Mouse (Mus musculus) adrenal gland, adult 18-20 months (tissue): ENCODE results near the gene Tmprss2. TPM values are rescaled to one million over a fixed set of nuclear protein-coding genes. Genes with fewer than 3 reads are reported as not detected.
A peak's percentile ranks its signal among the peaks of the same experiment; 100 is the strongest.
"Not testable (repeated sequence)": the region's sequence is repeated elsewhere in the genome, so short reads cannot be mapped to it uniquely, and the experiment has no call there.

Experiments
- DNase-seq, 2 experiments: peaks; one replicate each; pipeline ENCODE4 v3.0.0; 2021 to 2022; ENCODE audit warnings: low spot score in 2 of 2
- total RNA-seq, 2 experiments: library from RNA; stranded (reverse); gene quantifications; 1 replicate in 1 of 2; 2 replicates in 1 of 2; pipeline ENCODE4 v1.2.3; 2021

The Tmprss2 gene
- total RNA-seq, 2 experiments from 2014 or later = not detected

DNA sequence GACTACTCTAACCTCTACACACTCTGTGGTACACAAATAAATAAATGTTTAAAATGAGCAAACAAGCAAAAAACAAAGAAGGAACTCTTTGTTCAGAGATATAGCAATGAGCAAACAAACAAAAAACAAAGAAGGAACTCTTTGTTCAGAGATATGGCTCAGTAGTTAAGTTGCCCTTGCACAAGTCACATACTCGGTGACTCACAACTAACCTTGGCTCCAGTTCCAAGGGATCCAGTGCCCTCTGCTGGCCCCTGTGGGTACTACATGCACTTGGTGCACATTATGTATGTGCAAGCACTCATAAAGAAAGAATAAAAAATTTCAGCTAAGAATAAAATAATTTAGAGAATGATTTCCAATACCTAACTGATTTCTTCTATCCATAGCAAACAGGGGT lies 17.9 kb downstream of the Tmprss2 start:
- DNase-seq = peak; percentile 89 to 92

DNA sequence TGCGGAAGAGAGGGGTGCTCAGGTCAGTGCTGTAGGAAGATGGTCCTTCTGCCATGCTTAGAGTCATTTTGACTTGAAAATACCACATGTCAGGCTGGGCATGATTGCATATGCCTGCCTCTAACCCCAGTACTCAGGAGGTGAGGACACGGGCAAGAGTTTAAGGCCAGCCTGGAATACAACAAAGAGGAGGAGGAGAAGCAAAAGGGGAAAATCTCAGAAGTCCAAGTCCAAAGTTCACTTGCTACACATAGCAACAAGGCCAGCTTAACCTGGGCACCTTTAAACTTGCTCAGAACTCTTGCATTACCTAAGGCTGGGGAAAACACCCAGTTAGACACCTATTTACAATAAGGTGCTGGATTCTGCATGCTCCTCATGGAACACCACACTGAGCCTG lies 19.5 kb downstream of the Tmprss2 start:
- DNase-seq = no peak

DNA sequence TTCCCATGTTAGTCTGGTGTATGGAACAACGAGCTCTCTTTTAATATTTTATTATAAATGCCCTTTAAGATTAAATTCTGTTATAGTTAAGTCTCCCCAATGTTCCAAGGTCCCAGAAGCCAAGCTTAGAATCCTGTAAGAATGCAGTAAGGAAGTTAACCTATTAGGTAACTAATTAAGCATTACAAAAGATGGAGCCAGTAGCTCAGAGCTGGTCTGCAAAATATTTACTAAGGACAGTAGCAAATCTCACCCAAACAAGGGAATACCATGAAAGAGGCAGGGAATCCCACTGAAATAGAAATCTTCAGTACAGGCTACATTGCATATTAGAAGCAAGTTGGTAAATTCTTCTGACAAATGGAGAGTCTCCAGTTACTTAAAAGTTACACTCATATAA lies 28.1 kb downstream of the Tmprss2 start:
- DNase-seq = not testable (repeated sequence)

DNA sequence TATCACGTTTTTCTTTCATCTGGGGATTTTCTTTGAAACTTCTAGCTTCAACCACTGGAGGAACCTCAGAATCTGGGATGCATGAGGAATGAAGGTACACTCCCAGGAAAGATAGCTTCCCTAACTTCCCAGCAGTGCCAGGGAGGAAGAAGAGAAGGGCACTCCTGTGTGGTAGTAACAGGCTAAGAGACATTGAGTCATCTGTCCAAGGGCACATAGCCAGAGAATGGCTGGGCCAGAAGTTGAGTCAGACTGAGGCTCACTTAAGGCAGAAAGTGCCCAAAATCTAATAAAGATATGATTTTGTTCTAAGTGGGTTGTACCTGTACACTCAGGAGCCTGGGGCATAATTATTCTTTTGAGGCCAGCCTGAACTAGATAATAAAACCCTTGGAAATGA lies 41.6 kb downstream of the Tmprss2 start:
- DNase-seq = peak in 1 of 2 experiments; percentile 36

DNA sequence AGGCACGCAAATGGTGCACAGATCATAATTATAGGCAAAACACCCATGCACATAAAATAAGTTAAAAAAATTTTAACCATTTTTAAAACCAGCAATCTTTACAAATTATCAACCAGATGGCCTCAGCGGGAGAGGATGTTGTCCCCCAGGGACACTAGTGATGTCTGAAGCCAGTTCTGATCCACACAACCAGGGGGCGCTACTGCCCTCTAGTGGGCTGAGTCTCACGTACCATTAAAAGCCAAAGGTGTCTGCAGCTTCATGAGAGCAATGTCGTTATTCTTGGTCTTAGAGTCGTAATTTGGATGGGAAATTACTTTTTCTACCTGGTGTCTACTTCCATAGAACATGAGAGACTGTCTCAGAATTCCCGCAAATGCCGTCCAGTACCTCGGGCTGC lies 42.3 kb downstream of the Tmprss2 start:
- DNase-seq = peak; percentile 45 to 55

DNA sequence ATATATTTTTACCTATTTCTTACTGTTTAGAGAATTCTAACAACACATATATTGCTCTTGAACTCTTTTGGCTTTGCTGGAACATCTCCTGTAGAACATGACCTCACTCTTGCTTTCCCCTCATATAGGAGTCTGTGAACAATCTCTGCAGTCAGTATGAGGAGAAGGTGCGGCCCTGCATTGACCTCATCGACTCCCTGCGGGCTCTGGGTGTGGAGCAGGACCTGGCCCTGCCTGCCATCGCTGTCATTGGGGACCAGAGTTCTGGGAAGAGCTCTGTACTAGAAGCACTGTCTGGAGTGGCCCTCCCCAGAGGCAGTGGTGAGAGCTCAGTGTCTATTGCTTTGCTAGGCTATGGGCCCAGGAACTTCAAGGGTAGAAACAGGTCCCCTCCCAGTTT lies 66.7 kb downstream of the Tmprss2 start:
- no peak for DNase-seq

DNA sequence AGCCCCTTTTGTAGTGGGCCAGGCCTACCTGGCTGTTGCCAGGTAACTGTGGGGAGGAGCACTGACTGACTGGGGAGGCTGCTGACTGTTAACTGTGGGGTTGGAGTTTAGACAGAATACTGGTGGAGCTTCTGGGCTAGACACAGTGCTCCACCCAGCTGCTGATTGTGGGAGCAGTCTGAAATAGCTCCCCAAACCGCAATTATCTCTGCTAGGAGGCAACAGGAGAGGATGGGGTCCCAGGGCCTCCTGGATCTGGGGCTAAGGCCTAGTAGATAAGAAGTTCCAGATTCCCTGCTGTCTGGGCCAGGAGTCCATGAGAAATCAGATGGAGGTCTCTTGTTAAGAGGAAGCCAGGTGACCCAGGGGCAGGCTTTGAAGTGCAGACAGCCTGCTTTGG lies 74.1 kb downstream of the Tmprss2 start:
- no peak for DNase-seq

DNA sequence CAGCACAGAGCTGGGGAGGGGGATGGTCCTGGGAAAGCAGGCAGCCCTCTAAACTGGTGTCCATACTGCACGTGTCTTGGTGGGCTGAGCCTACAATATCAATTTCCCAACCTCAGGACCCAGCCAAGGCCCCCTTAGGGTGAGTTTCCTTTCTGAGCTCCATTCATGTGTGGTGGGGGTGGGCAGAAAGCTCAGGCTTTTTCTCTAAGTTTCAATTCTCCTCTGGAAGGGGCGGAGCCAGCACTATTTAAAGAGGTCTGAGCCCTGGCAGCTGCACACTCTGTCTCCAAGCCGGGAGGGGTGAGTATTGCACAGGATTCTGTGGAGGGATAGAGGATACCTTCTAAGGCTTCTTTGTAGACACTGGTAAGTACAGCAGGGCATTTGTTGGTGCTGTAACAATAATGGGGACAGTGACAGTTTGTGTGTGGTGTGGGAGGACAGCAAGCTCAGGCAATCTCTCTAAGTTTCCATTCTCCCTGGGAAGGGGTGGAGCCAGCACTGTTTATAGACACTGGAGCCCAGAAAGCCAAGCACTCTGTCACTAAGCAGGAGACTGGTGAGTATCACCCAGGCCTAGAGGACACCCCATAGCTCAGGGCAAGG lies 75.1 kb downstream of the Tmprss2 start:
- peak; percentile 32 to 45 for DNase-seq

DNA sequence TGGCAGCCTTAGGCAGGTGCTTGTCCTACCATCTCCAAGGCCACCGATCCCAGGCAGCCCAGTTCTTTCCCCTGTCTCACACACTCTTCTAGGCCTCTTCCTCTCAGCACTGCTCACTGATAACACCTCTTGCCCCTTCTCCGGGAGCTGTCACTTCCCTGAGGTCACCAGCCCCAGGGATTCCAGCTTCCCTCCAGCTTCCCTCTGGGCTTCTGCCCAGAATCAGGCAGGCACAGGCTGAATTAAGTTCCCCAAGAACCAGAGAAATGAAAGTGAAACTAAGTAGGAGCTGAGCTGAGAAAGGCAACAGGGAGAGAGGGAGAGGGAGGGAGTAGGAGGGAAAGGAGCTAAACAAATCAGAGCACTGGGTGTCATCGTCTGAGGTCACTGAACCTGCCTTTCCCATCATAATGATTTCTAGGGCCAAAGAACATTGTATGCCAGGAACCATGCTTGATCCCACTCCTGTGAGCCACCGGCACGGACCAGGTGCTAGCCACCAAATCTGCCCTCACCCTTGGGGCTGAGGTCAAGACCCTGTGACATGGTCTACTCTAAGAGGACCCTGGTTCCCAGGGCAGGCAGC lies 76.0 kb downstream of the Tmprss2 start:
- peak; percentile 41 to 44 for DNase-seq

DNA sequence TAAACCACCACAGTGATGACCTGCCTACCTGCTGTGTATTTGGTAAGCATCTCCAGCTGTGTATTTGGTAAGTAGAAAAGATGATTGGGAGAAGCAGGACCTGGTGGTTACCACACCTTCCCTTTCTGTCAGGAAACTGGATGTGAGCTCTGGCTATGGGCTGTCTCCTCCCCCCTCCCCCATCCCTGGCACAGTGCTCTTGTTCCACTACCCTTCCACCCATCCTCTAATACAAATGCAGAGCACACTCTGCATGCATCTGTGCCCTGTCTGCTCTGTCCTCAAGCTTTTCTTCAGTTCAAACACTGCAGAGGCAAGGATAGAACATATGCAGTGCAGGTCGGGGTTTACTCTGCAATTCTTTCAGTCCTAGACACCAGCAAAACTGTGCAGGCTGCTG lies 76.5 kb downstream of the Tmprss2 start:
- no peak for DNase-seq

DNA sequence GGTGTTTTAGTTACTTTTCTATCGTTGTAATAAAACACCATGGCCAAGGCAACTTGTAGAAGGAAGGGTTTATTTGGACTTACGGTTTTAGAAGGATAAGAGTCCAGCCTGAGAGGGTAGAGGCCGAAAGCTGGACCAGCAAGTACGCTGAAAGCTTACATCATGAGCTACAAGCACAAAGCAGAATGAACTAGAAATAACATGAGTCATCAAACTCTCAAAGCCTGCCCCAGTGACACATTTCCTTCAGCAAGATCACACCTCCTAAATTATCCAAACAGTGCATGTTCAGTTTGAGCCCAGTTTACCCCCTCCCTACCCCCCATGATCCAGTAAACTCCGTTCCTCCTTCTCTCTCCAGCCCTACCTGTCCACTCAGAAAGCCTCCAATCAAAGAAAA lies 77.2 kb downstream of the Tmprss2 start:
- no peak for DNase-seq

DNA sequence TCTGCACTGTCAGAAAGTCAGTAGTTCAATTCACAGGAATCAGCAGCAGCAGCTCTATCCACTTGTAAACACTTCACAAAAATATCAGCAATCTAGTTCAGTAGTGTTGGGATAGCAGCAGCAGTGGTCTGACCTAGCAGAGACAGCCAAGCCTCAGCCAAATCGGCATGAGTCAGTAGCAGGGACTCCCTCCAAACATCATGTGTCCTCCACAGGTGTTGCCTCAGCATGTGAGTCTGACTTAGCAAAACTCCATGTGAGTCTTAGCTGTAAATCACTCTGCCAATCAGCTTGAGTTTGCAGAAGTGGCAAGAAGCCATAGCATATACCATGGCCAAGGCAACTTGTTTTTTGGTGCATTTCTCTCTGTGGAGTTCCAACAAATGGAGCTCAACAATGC lies 77.9 kb downstream of the Tmprss2 start:
- DNase-seq = no peak

DNA sequence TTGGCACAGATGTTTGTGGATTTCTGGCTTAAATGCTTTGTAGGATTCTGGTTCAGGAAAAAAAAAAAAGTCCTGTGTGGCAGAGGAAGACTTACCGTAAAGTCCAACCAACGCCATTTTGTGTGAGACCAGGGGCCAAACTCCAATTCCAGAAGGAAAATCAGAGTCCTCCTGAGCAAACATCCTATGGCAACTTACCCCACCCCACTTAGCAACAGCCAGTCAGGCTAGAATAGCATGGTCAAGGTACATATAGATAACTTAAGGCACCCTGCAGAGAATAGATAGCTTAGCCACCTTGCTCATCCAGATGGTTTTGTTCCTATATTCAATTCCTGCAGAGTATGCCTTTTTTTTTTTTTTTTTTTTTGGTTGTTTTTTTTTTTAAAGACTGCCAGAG lies 81.8 kb downstream of the Tmprss2 start:
- DNase-seq = no peak

DNA sequence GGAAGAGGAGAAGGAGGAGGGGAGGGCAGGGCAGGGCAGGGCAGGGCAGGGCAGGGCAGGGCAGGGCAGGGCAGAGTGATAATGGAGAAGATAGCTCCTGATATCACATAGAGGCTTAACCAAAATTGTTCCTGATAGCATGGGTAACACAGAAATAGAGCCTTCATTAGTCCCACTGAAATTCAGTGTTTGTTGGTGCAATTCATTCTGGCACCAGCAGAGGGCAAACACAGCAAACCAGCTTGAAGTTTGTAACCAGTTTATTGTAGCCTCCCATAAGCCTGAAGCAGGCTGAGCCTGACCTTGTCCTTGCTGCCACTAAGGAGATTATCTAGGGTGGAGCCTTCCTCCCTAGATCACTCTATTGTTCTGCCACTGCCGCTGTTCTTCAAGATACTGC lies 88.0 kb downstream of the Tmprss2 start:
- DNase-seq = peak; percentile 52 to 54

DNA sequence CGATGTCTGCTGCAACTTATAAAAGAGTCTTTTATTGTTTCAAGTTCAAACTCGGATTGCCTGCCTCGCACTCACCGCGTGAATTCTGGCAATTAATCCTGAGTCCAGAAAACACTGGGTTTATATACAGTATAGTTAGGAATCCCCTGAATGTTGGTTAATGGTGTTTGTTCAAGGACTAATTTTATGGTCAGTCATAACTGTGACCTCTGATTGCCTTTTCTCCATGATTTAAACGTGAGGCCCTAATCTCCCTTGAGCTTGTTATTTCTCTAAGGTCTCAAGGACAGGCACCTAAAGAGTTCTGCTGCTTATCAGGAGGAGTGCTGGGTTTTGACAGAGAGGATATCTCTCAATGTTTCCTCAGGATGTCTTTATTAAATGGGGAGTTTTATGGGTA lies 89.0 kb downstream of the Tmprss2 start:
- DNase-seq = no peak

DNA sequence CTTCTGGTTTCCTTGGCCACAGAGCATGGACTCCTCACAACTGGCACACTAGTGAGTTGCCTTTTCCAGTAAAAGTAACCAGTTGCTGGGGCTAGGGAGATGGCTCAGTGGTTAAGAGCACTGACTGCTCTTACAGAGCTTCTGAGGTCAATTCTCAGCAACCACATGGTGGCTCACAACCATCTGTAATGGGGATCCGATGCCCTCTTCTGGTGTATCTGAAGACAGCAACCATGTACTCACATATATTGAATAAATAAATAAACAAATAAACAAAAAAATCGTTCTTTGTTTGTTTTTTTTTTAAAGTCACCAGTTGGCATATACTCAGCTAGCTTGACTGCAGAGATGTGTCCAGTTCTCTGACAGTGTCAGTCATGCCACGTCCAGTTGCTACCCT lies 94.7 kb downstream of the Tmprss2 start:
- no peak for DNase-seq

Other genes starting within 250 kb of the Tmprss2 start
- 1 to 10 TPM; 1.5 to 2.2 TPM for gene Mx1, start 148.3 kb downstream of the Tmprss2 start, total RNA-seq
- not detected for gene Fam3b, start 96.4 kb downstream of the Tmprss2 start, total RNA-seq
- gene Ripk4, start 152.6 kb upstream of the Tmprss2 start, total RNA-seq = 1 to 10 TPM; 1.7 to 3.5 TPM
- 10 to 100 TPM; 11.9 to 12.8 TPM for gene Prdm15, start 240.7 kb upstream of the Tmprss2 start, total RNA-seq